Mouse (Mus musculus) bone marrow macrophage, adult 2 months (primary cell): ENCODE measurements around the gene Zfp579.
A peak's percentile ranks its signal among the peaks of the same experiment; 100 is the strongest.

Experiments
- CTCF ChIP-seq: IDR thresholded peaks from 2 replicates; pipeline ENCODE4 v1.5.1; 2012; ENCODE audit warnings: low read depth, mild to moderate bottlenecking, low read length, moderate library complexity
- POLR2A ChIP-seq: IDR thresholded peaks from 2 replicates; pipeline ENCODE4 v1.6.1; 2012; ENCODE audit warnings: mild to moderate bottlenecking, low read depth, low read length, borderline replicate concordance

GRCm38 (mm10) chr7:4943223-4943815 is 52.6 kb downstream of the Zfp579 start:
- TF ChIP-seq CTCF: peak; percentile 76
- TF ChIP-seq POLR2A: no peak
